Mouse (Mus musculus) spleen, embryonic (tissue): Measurements from ENCODE around the gene Lrtm1.

Experiments
- CTCF ChIA-PET: fragments of 350-600 bp; sonication (Branson Sonifier 250); formaldehyde crosslinking; loops from one replicate; lab custom pipeline; 2022; lab: Charles Lee

Lrtm1 gene

GRCm38 (mm10) chr14:29031858-29032395 lies 13.9 kb downstream of the Lrtm1 start:
- CTCF ChIA-PET: no interaction called here

- CTCF ChIA-PET: no interaction called here
Measured at GRCm38 (mm10) chr14:29038246-29038645, 20.2 kb downstream of the Lrtm1 start.

- CTCF ChIA-PET: no interaction called here
Measured at GRCm38 (mm10) chr14:29040606-29041364, 22.8 kb downstream of the Lrtm1 start.

GRCm38 (mm10) chr14:29041498-29041897 lies 23.5 kb downstream of the Lrtm1 start:
- CTCF ChIA-PET: no interaction called here

- CTCF ChIA-PET: no interaction called here
Measured at GRCm38 (mm10) chr14:29042355-29042754, 24.3 kb downstream of the Lrtm1 start.

- CTCF ChIA-PET: no interaction called here
Measured at GRCm38 (mm10) chr14:29051951-29052835, 34.2 kb downstream of the Lrtm1 start.

GRCm38 (mm10) chr14:29060679-29061078 lies 42.7 kb downstream of the Lrtm1 start:
- CTCF ChIA-PET: no interaction called here

GRCm38 (mm10) chr14:29061491-29061890 lies 43.5 kb downstream of the Lrtm1 start:
- CTCF ChIA-PET: no interaction called here

- CTCF ChIA-PET: no interaction called here
Measured at GRCm38 (mm10) chr14:29062676-29063075, 44.7 kb downstream of the Lrtm1 start.

GRCm38 (mm10) chr14:29073747-29074146 lies 55.7 kb downstream of the Lrtm1 start:
- CTCF ChIA-PET: no interaction called here

GRCm38 (mm10) chr14:29077418-29077817 lies 59.4 kb downstream of the Lrtm1 start:
- CTCF ChIA-PET: no interaction called here

GRCm38 (mm10) chr14:29080228-29080627 lies 62.2 kb downstream of the Lrtm1 start:
- CTCF ChIA-PET: no interaction called here

- CTCF ChIA-PET: no interaction called here
Measured at GRCm38 (mm10) chr14:29080630-29081029, 62.6 kb downstream of the Lrtm1 start.

GRCm38 (mm10) chr14:29082171-29082570 lies 64.2 kb downstream of the Lrtm1 start:
- CTCF ChIA-PET: no interaction called here
